9 mouse cellular contexts compared by ENCODE assay signal in genomic region chr11:76944839-76945238, GRCm38 (mm10). TPM values are rescaled to one million over a fixed set of nuclear protein-coding genes. Genes with fewer than 3 reads are reported as not detected.
DNase-seq lines count a peak whose midpoint lies in the region; ATAC-seq and TF ChIP-seq lines count a peak whose summit lies in the region.
"Had no signal": no experiment of that assay in that cellular context is flagged by ENCODE, and none has a peak within 500 bp of the region (broad histone marks: within the 10 kb centered on the region; RNA-seq: fewer than 3 reads in every experiment).

No protein-coding gene starts in this region.

- no peaks in the 10 kb centered on the region for H3K36me3 ChIP-seq in kidney, embryonic 16.5 days (ENCODE audit: insufficient read depth, low read length)
- peaks cover 22% of the 10 kb centered on the region for H3K36me3 ChIP-seq in embryonic facial prominence, embryonic 10.5 days (replicated peaks)
- H3K36me3 ChIP-seq in hindbrain, postnatal 0 days (ENCODE audit: insufficient read depth, low read length), result no peaks in the 10 kb centered on the region; the same call in 1 of the 2 replicates
- H3K36me3 ChIP-seq in midbrain, postnatal 0 days (ENCODE audit: insufficient read depth, low read length), result no peaks in the 10 kb centered on the region

- H3K4me1 ChIP-seq in kidney, embryonic 16.5 days (ENCODE audit: insufficient read depth, low read length), result peaks cover 15% of the 10 kb centered on the region
- peaks cover 17% of the 10 kb centered on the region for H3K4me1 ChIP-seq in embryonic facial prominence, embryonic 10.5 days
- 0 out of 2 replicates have a peak, but pooled peaks cover 6% of the 10 kb centered on the region for H3K4me1 ChIP-seq in hindbrain, postnatal 0 days (ENCODE audit: insufficient read depth, low read length)
- H3K4me1 ChIP-seq in midbrain, postnatal 0 days (ENCODE audit: insufficient read depth, low read length), result peaks cover 3% of the 10 kb centered on the region; the same call in 1 of the 2 replicates

- no peak for ATAC-seq in kidney, embryonic 16.5 days (ENCODE audit: low FRiP score, low TSS enrichment)
- no peak for ATAC-seq in hindbrain, postnatal 0 days
- ATAC-seq in midbrain, postnatal 0 days (ENCODE audit: low FRiP score), result no peak

- H3K9ac ChIP-seq in kidney, embryonic 16.5 days (replicated peaks; ENCODE audit: low read length), result peak overlapping the region; percentile 83
- H3K9ac ChIP-seq in hindbrain, postnatal 0 days (replicated peaks; ENCODE audit: low read length), result peak overlapping the region; percentile 82; the same call in 1 of the 2 replicates
- H3K9ac ChIP-seq in midbrain, postnatal 0 days (replicated peaks; ENCODE audit: low read length, poor library complexity, severe bottlenecking), result peak overlapping the region; percentile 90; the same call in 1 of the 2 replicates

- H3K27ac ChIP-seq in kidney, embryonic 16.5 days (ENCODE audit: low read length), result peak overlapping the region; percentile 90
- H3K27ac ChIP-seq in embryonic facial prominence, embryonic 10.5 days (replicated peaks), result peak overlapping the region; percentile 95
- peak overlapping the region; percentile 81 for H3K27ac ChIP-seq in hindbrain, postnatal 0 days
- peak overlapping the region; percentile 82 for H3K27ac ChIP-seq in midbrain, postnatal 0 days (ENCODE audit: low read depth, low read length)

- H3K27me3 ChIP-seq in kidney, embryonic 16.5 days (ENCODE audit: insufficient read depth, low read length), result no peaks in the 10 kb centered on the region
- H3K27me3 ChIP-seq in embryonic facial prominence, embryonic 10.5 days (replicated peaks; ENCODE audit: low read depth, poor library complexity, severe bottlenecking), result no peaks in the 10 kb centered on the region
- no peaks in the 10 kb centered on the region for H3K27me3 ChIP-seq in hindbrain, postnatal 0 days (ENCODE audit: insufficient read depth, low read length)
- H3K27me3 ChIP-seq in midbrain, postnatal 0 days (ENCODE audit: insufficient read depth, low read length), result no peaks in the 10 kb centered on the region

- intact Hi-C loops in left cerebral cortex, postnatal 36 days (cut with DNase I), result loop anchor here (5.0 kb wide), 1 partner anchor 98 kb away; the partner anchor contains the start of gene Cpd

- peak overlapping the region; percentile 93 for H3K4me2 ChIP-seq in kidney, embryonic 16.5 days (replicated peaks; ENCODE audit: low read depth, low read length)
- H3K4me2 ChIP-seq in hindbrain, postnatal 0 days (ENCODE audit: low read depth, low read length), result peak overlapping the region; percentile 74
- peak overlapping the region; percentile 80 for H3K4me2 ChIP-seq in midbrain, postnatal 0 days (ENCODE audit: low read depth, low read length, poor library complexity, severe bottlenecking)

- WGBS in kidney, embryonic 16.5 days, result 62% methylated on average over 6 of the region's 6 CpGs
- WGBS in embryonic facial prominence, embryonic 10.5 days, result 73% methylated on average over 6 of the region's 6 CpGs
- WGBS in hindbrain, postnatal 0 days, result 55% methylated on average over 6 of the region's 6 CpGs
- WGBS in midbrain, postnatal 0 days, result 64% methylated on average over 6 of the region's 6 CpGs

- DNase-seq in kidney, adult 9 months, result no peak
- DNase-seq in embryonic facial prominence, embryonic 10.5 days (ENCODE audit: low spot score), result no peak
- no peak for DNase-seq in hindbrain, postnatal 0 days (ENCODE audit: low spot score)
- DNase-seq in midbrain, postnatal 0 days (ENCODE audit: low spot score), result no peak
- DNase-seq in cerebellum, adult 11-12 months, result no peak
- DNase-seq in left cerebral cortex, postnatal 36 days (ENCODE audit: low spot score in 2 of 2), result no peak
- no peak for DNase-seq in embryo, embryonic 11 days

- no peaks in the 10 kb centered on the region for H3K9me3 ChIP-seq in kidney, embryonic 16.5 days (ENCODE audit: low read length)
- no peaks in the 10 kb centered on the region for H3K9me3 ChIP-seq in embryonic facial prominence, embryonic 10.5 days
- no peaks in the 10 kb centered on the region for H3K9me3 ChIP-seq in hindbrain, postnatal 0 days (ENCODE audit: low read length)
- no peaks in the 10 kb centered on the region for H3K9me3 ChIP-seq in midbrain, postnatal 0 days (ENCODE audit: low read length)

- no peak for TF ChIP-seq CTCF in hindbrain, postnatal 0 days (IDR thresholded peaks at IDR 0.05; ENCODE audit: low read depth)
- no peak for TF ChIP-seq CTCF in midbrain, postnatal 0 days (IDR thresholded peaks at IDR 0.05)

- peak overlapping the region; percentile 96 for H3K4me3 ChIP-seq in kidney, embryonic 16.5 days (ENCODE audit: low read length)
- H3K4me3 ChIP-seq in embryonic facial prominence, embryonic 10.5 days, result peak overlapping the region; percentile 95
- peak overlapping the region; percentile 81 for H3K4me3 ChIP-seq in hindbrain, postnatal 0 days (ENCODE audit: low read length)
- peak overlapping the region; percentile 86 for H3K4me3 ChIP-seq in midbrain, postnatal 0 days (ENCODE audit: low read depth, low read length)

RNA-seq across cellular contexts. Expression of gene Blmh, which starts 20.2 kb away (rescaled TPM):
- 190 and 196 TPM in 2 replicates for polyA plus RNA-seq in kidney, embryonic 16.5 days (2015; fragmentation: Nextera tagmentation; extraction: Ambion mirVana)
- polyA plus RNA-seq in embryonic facial prominence, embryonic 10.5 days (2016; fragmentation: Nextera tagmentation; extraction: Ambion mirVana), result 203 and 207 TPM in 2 replicates
- total RNA-seq in hindbrain, postnatal 0 days (2014; rRNA removed), result 56.4 and 58.8 TPM in 2 replicates
- 123 and 131 TPM in 2 replicates for polyA plus RNA-seq in hindbrain, postnatal 0 days (2015; fragmentation: Nextera tagmentation; extraction: Ambion mirVana)
- 88.5 and 90.8 TPM in 2 replicates for total RNA-seq in midbrain, postnatal 0 days (2014; rRNA removed)
- polyA plus RNA-seq in midbrain, postnatal 0 days (2015; fragmentation: Nextera tagmentation; extraction: Ambion mirVana), result 116 and 127 TPM in 2 replicates
- 10 to 100 TPM; 58.9 to 60.3 TPM for total RNA-seq in left cerebral cortex, postnatal 36 days (2021)

RNA-seq across cellular contexts. Expression of gene Tmigd1, which starts 42.9 kb away (rescaled TPM):
- polyA plus RNA-seq in kidney, embryonic 16.5 days (2015; fragmentation: Nextera tagmentation; extraction: Ambion mirVana), result 3.2 and 4.1 TPM in 2 replicates
- not detected in 2 replicates for polyA plus RNA-seq in embryonic facial prominence, embryonic 10.5 days (2016; fragmentation: Nextera tagmentation; extraction: Ambion mirVana)
- total RNA-seq in hindbrain, postnatal 0 days (2014; rRNA removed), result 0.26 TPM in 1 of 2 replicates, not detected in the other
- polyA plus RNA-seq in hindbrain, postnatal 0 days (2015; fragmentation: Nextera tagmentation; extraction: Ambion mirVana), result not detected in 2 replicates
- total RNA-seq in midbrain, postnatal 0 days (2014; rRNA removed), result not detected in 2 replicates
- polyA plus RNA-seq in midbrain, postnatal 0 days (2015; fragmentation: Nextera tagmentation; extraction: Ambion mirVana), result 0.18 TPM in 1 of 2 replicates, not detected in the other
- total RNA-seq in left cerebral cortex, postnatal 36 days (2021), result not detected
- total RNA-seq: gastrocnemius, adult 8-10 months had no signal

RNA-seq across cellular contexts. Expression of gene Slc6a4, which starts 53.6 kb away (rescaled TPM):
- polyA plus RNA-seq in kidney, embryonic 16.5 days (2015; fragmentation: Nextera tagmentation; extraction: Ambion mirVana), result 2.8 and 3.6 TPM in 2 replicates
- polyA plus RNA-seq in embryonic facial prominence, embryonic 10.5 days (2016; fragmentation: Nextera tagmentation; extraction: Ambion mirVana), result 0.46 and 0.59 TPM in 2 replicates
- 23.9 and 28.0 TPM in 2 replicates for total RNA-seq in hindbrain, postnatal 0 days (2014; rRNA removed)
- 12.4 and 17.6 TPM in 2 replicates for polyA plus RNA-seq in hindbrain, postnatal 0 days (2015; fragmentation: Nextera tagmentation; extraction: Ambion mirVana)
- 27.6 and 36.0 TPM in 2 replicates for total RNA-seq in midbrain, postnatal 0 days (2014; rRNA removed)
- 9.9 and 10.9 TPM in 2 replicates for polyA plus RNA-seq in midbrain, postnatal 0 days (2015; fragmentation: Nextera tagmentation; extraction: Ambion mirVana)
- total RNA-seq in left cerebral cortex, postnatal 36 days (2021), result under 1 TPM in 1 of 2 experiments, not detected in 1; 0.20 TPM
